Mouse (Mus musculus) heart, adult 2 months (tissue): ENCODE measurements around the gene Limk2.

Experiments used
- CTCF ChIP-seq: fragments of 200-600 bp; IDR thresholded peaks from 2 replicates; pipeline ENCODE4 v1.8.1; 2022; ENCODE audit warnings: antibody characterized with exemption, mild to moderate bottlenecking, moderate library complexity
- EP300 ChIP-seq: fragments of 200-500 bp; IDR thresholded peaks from 2 replicates; pipeline ENCODE4 v1.6.1; 2011; ENCODE audit warnings: low read depth, low read length, control low read depth; ENCODE audit not compliant: insufficient read depth
- POLR2A ChIP-seq: fragments of 200-500 bp; IDR thresholded peaks from 2 replicates; pipeline ENCODE4 v1.6.1; 2011; ENCODE audit warnings: mild to moderate bottlenecking, low read depth, low read length, control low read depth; ENCODE audit not compliant: insufficient read depth

- no peak for TF ChIP-seq CTCF
- TF ChIP-seq EP300, result no peak
- no peak for TF ChIP-seq POLR2A
These were observed 13.3 kb upstream of the Limk2 start for GRCm38 (mm10) chr11:3422242-3422641.
